Mouse (Mus musculus): ENCODE results near the gene Mrpl34.

Gene Mrpl34

GRCm38 (mm10) chr8:71496481-71496880 is 31.7 kb downstream of the Mrpl34 start:
- DNase-seq (ENCODE audit: low spot score in 2 of 2): no peak

GRCm38 (mm10) chr8:71497077-71497645 is 32.4 kb downstream of the Mrpl34 start:
- no peak for DNase-seq (ENCODE audit: low spot score in 2 of 2)

- DNase-seq (ENCODE audit: low spot score in 2 of 2): no peak
These were observed 33.2 kb downstream of the Mrpl34 start for GRCm38 (mm10) chr8:71497881-71498501.

GRCm38 (mm10) chr8:71498816-71499690 is 34.3 kb downstream of the Mrpl34 start:
- no peak for DNase-seq (ENCODE audit: low spot score in 2 of 2)

- no peak for DNase-seq (ENCODE audit: low spot score in 2 of 2)
These were observed 39.6 kb downstream of the Mrpl34 start for GRCm38 (mm10) chr8:71504349-71504748.

GRCm38 (mm10) chr8:71505326-71505725 is 40.6 kb downstream of the Mrpl34 start:
- no peak for DNase-seq (ENCODE audit: low spot score in 2 of 2)

GRCm38 (mm10) chr8:71505979-71506378 is 41.2 kb downstream of the Mrpl34 start:
- DNase-seq (ENCODE audit: low spot score in 2 of 2): no peak

GRCm38 (mm10) chr8:71507589-71508104 is 42.9 kb downstream of the Mrpl34 start:
- peak; percentile 61 to 68 for DNase-seq (ENCODE audit: low spot score in 2 of 2)

GRCm38 (mm10) chr8:71509316-71509715 is 44.6 kb downstream of the Mrpl34 start:
- no peak for DNase-seq (ENCODE audit: low spot score in 2 of 2)

GRCm38 (mm10) chr8:71511644-71512043 is 46.9 kb downstream of the Mrpl34 start, which contains the start of gene Plvap:
Gene Plvap, minus strand, starts transcription at chr8:71511752.
- DNase-seq (ENCODE audit: low spot score in 2 of 2): no peak

GRCm38 (mm10) chr8:71513018-71513754 is 48.4 kb downstream of the Mrpl34 start:
- DNase-seq (ENCODE audit: low spot score in 2 of 2): no peak

GRCm38 (mm10) chr8:71515043-71515442 is 50.3 kb downstream of the Mrpl34 start:
- no peak for DNase-seq (ENCODE audit: low spot score in 2 of 2)

All from frontal cortex, postnatal 25 days (tissue).